Mouse (Mus musculus): Measurements from ENCODE around the gene Krtap28-10.

Krtap28-10 gene

DNA sequence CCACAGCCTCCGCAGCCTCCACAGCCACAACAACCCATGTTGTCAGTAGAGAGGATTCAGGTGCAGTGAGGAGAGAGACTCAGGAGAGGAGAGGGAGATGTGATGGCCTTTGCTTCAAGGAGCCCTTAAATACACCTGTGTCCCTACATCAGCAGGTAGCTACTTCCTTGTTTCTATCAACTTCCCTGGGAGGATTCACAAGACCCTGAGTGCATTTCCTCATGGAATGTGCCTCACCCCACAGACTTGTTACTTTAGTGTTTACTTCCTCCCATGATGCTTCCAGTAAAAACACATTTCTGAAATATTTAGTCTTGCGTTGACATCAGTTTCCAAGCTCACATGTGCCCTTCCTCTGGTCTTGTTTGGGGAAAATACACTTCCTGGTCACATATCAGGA is at the start of gene Krtap28-10:
Krtap28-10 (minus strand) TSS at position 101 of the 400 bp plus-strand sequence.
- in situ Hi-C loops (cut with MboI; ENCODE audit: low sequenced_read_pairs) = no loop called here

DNA sequence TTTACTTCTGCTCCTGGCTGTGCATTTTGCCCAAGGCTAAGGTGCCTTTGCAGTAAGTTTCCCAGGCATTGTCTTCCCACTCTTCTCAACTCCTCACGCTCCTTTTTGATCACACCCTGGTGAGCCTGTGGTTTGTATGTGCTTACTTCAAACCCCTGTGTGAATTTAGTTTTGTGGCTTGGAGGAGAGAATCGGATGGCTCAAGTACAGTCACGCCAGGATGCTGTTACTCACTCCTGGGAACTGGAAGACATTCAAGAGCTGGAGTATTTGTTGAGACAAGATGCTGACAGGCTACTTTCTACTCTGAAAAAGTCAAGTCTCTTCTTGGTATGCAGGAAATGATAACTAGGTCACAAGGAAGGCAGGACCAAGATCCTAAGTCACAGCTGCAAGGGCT is 49.0 kb upstream of the Krtap28-10 start:
- in situ Hi-C loops (cut with MboI; ENCODE audit: low sequenced_read_pairs) = no loop called here

DNA sequence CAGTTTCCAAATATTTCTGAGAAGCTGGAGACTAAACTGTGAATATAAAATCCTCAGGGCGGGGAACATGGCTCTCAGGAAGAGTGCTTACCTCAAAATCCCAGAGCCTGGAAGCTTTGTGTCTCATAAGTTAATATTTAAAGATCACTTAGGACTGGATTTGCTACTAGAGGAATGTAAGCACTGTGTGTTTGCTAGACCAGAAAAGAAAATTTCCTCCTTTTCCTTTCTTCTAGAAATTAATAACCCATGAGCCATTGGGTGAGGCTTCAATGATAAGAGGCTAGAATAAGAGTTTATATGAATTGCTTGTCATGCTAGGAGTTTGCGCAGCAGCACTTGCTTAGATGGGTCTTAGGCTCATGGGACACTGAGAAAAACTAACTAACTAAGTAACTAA is 42.5 kb upstream of the Krtap28-10 start:
- in situ Hi-C loops (cut with MboI; ENCODE audit: low sequenced_read_pairs) = no loop called here

GRCm38 (mm10) chr1:83077016-83077415 is 34.7 kb upstream of the Krtap28-10 start:
- in situ Hi-C loops (cut with MboI; ENCODE audit: low sequenced_read_pairs) = no loop called here

DNA sequence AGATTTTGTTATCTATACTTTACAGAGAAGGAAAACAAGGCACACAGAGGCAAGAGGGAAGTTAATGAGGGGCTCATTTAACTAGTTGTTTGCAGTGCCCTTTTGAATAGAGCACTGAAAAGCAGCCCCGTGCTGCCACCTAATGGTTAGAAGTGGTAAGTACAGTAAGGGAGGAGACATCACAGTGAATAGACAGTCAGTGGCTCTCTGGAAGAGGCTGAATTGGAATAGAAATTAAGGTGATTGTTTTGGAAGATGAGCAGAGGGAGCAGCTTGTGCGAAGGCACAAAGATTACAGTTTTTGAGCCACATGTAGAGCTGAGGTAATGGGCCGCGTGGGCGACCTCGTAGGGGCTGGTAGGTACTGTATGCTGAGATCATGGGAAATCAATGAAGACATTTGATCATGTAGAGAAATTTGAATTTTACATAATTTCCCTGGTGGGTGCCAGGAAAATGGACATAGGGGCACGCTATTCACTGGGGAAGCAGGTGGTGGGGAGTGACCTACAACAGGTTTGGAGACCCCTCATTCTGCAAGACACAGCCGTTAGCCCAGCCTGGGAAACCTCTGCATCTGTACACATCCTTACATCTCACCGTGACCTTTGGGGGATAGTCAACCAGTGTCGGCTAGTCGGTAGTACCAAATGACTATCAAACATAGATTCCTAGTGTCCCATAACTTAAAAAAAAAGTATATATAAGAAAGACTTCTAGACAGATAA is 34.1 kb upstream of the Krtap28-10 start:
- in situ Hi-C loops (cut with MboI; ENCODE audit: low sequenced_read_pairs) = no loop called here

DNA sequence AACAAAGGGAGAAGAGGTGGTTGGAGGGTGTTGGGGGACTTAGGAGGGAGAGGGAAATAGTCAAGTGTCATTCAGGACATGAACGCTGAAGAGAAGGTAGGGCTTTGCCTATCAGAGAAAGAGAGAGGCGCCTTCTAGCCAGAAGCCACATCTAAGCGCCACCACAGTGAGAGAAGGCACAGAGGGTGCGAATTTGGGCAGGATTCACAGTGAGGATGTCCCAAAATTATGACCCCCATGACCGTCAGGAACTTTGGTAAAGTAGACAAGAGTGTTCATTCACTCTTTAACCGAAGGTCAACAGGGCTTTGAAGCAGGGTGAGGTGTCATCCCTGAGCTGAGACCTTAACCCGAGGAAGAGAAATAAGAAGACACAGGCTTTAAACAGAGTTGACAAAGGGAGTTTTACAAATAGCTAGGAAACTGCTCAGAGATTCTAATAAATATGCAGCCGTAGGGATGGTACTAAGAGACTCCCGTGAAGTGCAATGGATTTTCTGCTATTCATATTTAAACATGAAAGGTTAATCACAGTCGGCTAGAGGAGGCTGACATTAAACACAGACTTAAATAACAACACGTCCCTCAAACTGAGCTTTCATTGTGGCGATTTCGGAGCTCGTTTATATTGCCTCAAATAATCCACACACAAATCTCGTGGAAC is 33.4 kb upstream of the Krtap28-10 start:
- in situ Hi-C loops (cut with MboI; ENCODE audit: low sequenced_read_pairs) = no loop called here

GRCm38 (mm10) chr1:83067205-83067604 is 24.9 kb upstream of the Krtap28-10 start:
- in situ Hi-C loops (cut with MboI; ENCODE audit: low sequenced_read_pairs) = no loop called here

- in situ Hi-C loops (cut with MboI; ENCODE audit: low sequenced_read_pairs) = no loop called here
Measured at GRCm38 (mm10) chr1:83066577-83066976, 24.3 kb upstream of the Krtap28-10 start.

- in situ Hi-C loops (cut with MboI; ENCODE audit: low sequenced_read_pairs) = no loop called here
Measured at GRCm38 (mm10) chr1:83064851-83065250, 22.6 kb upstream of the Krtap28-10 start.

GRCm38 (mm10) chr1:83060643-83061042 is 18.4 kb upstream of the Krtap28-10 start, which contains the start of gene Krtap28-13:
Krtap28-13 (plus strand) TSS chr1:83060930.
- in situ Hi-C loops (cut with MboI; ENCODE audit: low sequenced_read_pairs) = no loop called here

- in situ Hi-C loops (cut with MboI; ENCODE audit: low sequenced_read_pairs) = no loop called here
Measured at GRCm38 (mm10) chr1:83059278-83059677, 17.0 kb upstream of the Krtap28-10 start, which contains the start of gene A030005K14Rik. A030005K14Rik (minus strand) TSS chr1:83059378.

GRCm38 (mm10) chr1:83058481-83058880 is 16.2 kb upstream of the Krtap28-10 start:
- in situ Hi-C loops (cut with MboI; ENCODE audit: low sequenced_read_pairs) = no loop called here

DNA sequence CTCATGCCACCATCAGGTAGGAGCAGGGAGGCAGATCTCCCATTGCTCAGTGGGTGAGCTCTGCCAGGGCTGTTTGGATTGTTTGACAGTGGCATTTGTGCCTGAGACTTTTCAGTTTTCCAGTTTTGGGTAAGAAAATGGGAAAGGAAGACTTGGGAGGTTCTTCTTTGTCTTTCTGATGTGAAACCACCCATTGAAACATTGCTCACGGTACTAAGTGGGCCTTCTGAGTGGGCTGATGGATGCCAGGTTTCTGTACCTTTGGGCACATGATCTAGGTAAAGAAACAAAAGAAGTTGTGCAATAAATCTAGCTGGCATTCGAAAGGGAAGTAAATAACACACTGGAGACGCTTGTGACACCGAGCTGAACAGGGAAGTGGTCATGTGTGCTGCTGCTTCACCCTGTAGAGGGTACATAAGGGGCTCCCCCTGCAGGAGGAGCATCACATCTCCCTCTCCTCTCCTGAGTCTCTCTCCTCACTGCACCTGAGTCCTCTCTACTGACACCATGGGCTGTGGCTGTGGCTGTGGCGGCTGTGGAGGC is 2.7 kb upstream of the Krtap28-10 start, which contains the start of gene Gm47969:
Gm47969 (plus strand) TSS at position 51 of the 546 bp plus-strand sequence.
- in situ Hi-C loops (cut with MboI; ENCODE audit: low sequenced_read_pairs) = no loop called here

GRCm38 (mm10) chr1:83039080-83039479 is 3.2 kb downstream of the Krtap28-10 start:
- in situ Hi-C loops (cut with MboI; ENCODE audit: low sequenced_read_pairs) = no loop called here

- in situ Hi-C loops (cut with MboI; ENCODE audit: low sequenced_read_pairs) = no loop called here
Measured at GRCm38 (mm10) chr1:83038109-83038672, 4.1 kb downstream of the Krtap28-10 start, which contains the start of gene Slc19a3. Slc19a3 (minus strand) TSS chr1:83038448.

DNA sequence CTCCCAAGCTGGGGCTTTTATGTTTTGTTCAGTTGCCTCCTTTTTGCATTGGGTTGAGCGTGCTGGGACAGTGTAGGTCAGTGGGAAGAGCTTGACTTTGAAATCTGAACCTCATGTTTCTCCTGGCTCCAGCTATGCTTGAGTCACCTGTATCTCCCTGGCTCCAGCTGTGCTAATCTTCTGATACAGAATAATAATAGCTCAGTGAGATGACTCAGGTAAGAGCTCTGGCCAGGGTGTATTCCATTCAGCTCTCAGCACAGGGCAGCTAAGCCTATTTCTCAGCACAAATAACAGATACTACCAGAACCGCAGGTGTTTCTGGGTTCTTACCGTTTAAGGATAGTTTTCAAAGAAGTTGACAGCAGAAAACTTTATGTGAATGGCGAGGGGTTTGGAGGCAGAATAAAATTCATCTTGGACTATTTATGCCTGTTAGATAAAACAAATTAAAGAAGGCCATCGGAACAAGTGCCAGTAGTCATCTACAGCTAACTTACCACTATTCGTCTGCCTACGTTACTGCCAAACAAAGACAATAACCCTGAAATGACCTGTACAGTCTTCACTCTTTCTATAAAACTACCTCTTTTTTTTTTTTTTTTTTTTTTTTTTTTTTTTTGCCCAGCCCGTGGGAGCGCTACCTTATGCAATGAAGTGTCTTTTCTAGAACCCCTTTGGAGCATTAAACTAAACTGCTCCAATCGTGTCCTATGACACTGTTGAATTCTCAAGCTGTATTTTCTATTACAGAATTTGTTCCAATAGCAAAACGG is 5.2 kb downstream of the Krtap28-10 start:
- in situ Hi-C loops (cut with MboI; ENCODE audit: low sequenced_read_pairs) = no loop called here

DNA sequence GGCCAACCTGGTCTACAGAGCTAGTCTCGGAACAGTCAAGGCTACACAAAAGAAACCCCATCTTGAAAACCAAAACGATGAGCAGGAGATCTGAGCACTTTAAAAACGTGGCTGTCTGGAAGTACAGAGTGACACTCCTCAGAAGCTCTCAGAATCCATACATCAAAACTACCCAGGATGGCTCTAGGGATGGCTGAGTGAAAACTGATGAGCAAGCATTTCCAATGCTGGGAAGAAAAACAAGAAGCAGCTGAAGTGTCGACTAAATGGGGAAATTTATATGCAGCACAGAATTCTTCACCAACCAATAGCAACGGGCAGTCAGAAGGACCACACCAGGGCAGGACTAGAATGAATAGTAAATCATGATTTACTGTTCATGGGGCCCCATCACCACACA is 7.8 kb downstream of the Krtap28-10 start:
- in situ Hi-C loops (cut with MboI; ENCODE audit: low sequenced_read_pairs) = no loop called here

- in situ Hi-C loops (cut with MboI; ENCODE audit: low sequenced_read_pairs) = no loop called here
Measured at GRCm38 (mm10) chr1:83032508-83032907, 9.8 kb downstream of the Krtap28-10 start.

DNA sequence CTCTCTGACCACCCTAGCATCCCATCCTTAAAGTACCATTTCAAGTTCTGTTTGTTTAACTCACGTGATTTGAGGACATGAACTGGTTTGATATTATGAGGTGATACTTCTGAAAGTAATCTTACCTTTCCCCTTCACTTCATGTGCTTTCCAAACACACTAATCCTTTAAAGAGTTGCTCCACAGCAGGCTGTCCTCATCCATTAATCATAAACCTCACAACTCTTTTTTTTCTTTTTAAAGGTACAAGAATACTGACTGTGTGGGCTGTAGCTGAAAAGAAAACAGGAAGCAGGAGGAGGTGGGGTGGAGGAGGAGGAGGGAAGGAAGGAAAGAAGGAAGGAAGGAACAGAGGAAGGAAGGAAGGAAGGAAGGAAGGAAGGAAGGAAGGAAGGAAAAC is 10.3 kb downstream of the Krtap28-10 start:
- in situ Hi-C loops (cut with MboI; ENCODE audit: low sequenced_read_pairs) = no loop called here

DNA sequence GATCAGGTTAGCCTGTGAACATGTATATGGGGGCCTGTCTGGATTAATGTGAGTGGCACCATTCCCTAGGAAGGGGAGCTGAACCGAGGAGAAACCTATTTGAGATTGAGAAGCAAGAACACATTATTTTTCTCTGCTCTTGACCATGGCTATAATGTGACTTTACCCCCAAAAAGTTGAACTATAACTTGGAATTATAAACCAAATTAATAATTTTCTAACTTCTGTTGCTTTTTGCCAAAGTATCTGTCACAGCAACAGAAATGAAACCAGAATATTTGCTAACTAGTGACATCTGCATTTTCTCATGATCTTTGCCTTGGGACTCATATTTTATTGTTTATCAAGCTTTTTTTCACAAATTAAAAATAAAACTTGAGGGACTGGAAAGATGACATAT is 25.7 kb downstream of the Krtap28-10 start:
- in situ Hi-C loops (cut with MboI; ENCODE audit: low sequenced_read_pairs) = no loop called here

Data from CH12F3 (cell line).